Mouse (Mus musculus) CH12.LX (cell line): ENCODE data around the gene Fez2. TPM values are rescaled to one million over a fixed set of nuclear protein-coding genes. Genes with fewer than 3 reads are reported as not detected.
A peak's percentile ranks its signal among the peaks of the same experiment; 100 is the strongest.

ENCODE experiments used
- DNase-seq: peaks from one replicate; pipeline ENCODE4 v3.0.0-alpha.2; 2013; ENCODE audit errors: extremely low read depth
- H3K27ac ChIP-seq: 2 replicates; pipeline ENCODE4 v1.5.1; 2012; ENCODE audit warnings: low read depth, mild to moderate bottlenecking, control low read depth, moderate library complexity; ENCODE audit not compliant: insufficient read depth
- H3K27me3 ChIP-seq: replicated peaks from 2 replicates; pipeline ENCODE3; 2012; ENCODE audit warnings: inconsistent platforms
- H3K36me3 ChIP-seq, 2 experiments: replicated peaks in 1 of 2; 2 replicates each; pipeline versions ENCODE3 to v1.6.1; 2012; ENCODE audit warnings: inconsistent platforms in 1 of 2, low read length in 1 of 2, mild to moderate bottlenecking in 1 of 2, mixed read lengths in 1 of 2, moderate library complexity in 1 of 2; ENCODE audit not compliant: control insufficient read depth in 1 of 2, insufficient read depth in 1 of 2
- H3K4me1 ChIP-seq, 2 experiments: 2 replicates each; pipeline ENCODE4 v1.6.1; 2012; ENCODE audit warnings: inconsistent platforms in 1 of 2, moderate library complexity in 1 of 2; ENCODE audit not compliant: insufficient read depth in 2 of 2, control insufficient read depth in 1 of 2
- H3K4me2 ChIP-seq: 2 replicates; pipeline ENCODE4 v1.6.1; 2012; ENCODE audit warnings: low read depth, mild to moderate bottlenecking, control low read depth; ENCODE audit not compliant: poor library complexity, insufficient read depth, severe bottlenecking
- H3K4me3 ChIP-seq, 3 experiments: fragments of 150-350 bp in 1 of 3; sonication (generic) in 1 of 3; replicated peaks in 1 of 3; 2 replicates each; pipeline versions ENCODE3 to v1.5.1; 2011 to 2012; ENCODE audit warnings: low read depth in 2 of 3, low read length in 2 of 3, mild to moderate bottlenecking in 2 of 3, moderate library complexity in 2 of 3, control low read depth in 1 of 3, improper control_type of control experiment in 1 of 3, inconsistent platforms in 1 of 3, mixed read lengths in 1 of 3; ENCODE audit not compliant: poor library complexity in 1 of 3
- H3K79me2 ChIP-seq: replicated peaks from 2 replicates; pipeline ENCODE4 v1.6.1; 2012; ENCODE audit warnings: mild to moderate bottlenecking, moderate library complexity; ENCODE audit not compliant: control insufficient read depth, poor library complexity, insufficient read depth, severe bottlenecking; ENCODE audit errors: extremely low read depth
- H3K9ac ChIP-seq: 2 replicates; pipeline ENCODE4 v1.6.1; 2012; ENCODE audit warnings: low read depth, mild to moderate bottlenecking, control low read depth, moderate library complexity; ENCODE audit not compliant: insufficient read depth
- H3K9me3 ChIP-seq: replicated peaks from 2 replicates; pipeline ENCODE3; 2012; ENCODE audit warnings: low read length, inconsistent platforms, mixed read lengths
- BHLHE40 ChIP-seq: IDR thresholded peaks from 2 replicates; pipeline ENCODE4 v1.6.1; 2011; ENCODE audit warnings: mild to moderate bottlenecking, low read depth, low read length, improper control_type of control experiment
- CHD2 ChIP-seq: IDR thresholded peaks from 2 replicates; pipeline ENCODE4 v1.6.1; 2011; ENCODE audit warnings: low read length, improper control_type of control experiment
- CTCF ChIP-seq, 2 experiments: IDR thresholded peaks in 1 of 2; conservative IDR thresholded peaks in 1 of 2; 2 replicates each; pipeline ENCODE4 v1.5.1; 2011 to 2012; ENCODE audit warnings: low read depth in 2 of 2, low read length in 2 of 2, improper control_type of control experiment in 1 of 2, inconsistent platforms in 1 of 2, mild to moderate bottlenecking in 1 of 2, moderate library complexity in 1 of 2
- IRF4 ChIP-seq: IDR thresholded peaks from 2 replicates; pipeline ENCODE4 v1.6.1; 2014; ENCODE audit warnings: low read depth, mild to moderate bottlenecking, inconsistent platforms, low read length, improper control_type of control experiment
- MAFK ChIP-seq: IDR thresholded peaks from 2 replicates; pipeline ENCODE4 v1.6.1; 2011; ENCODE audit warnings: low read length, improper control_type of control experiment; ENCODE audit not compliant: insufficient replicate concordance
- MEF2A ChIP-seq: IDR thresholded peaks from 2 replicates; pipeline ENCODE4 v1.6.1; 2014; ENCODE audit warnings: low read depth, mild to moderate bottlenecking, inconsistent platforms, low read length, improper control_type of control experiment, borderline replicate concordance
- MXI1 ChIP-seq: IDR thresholded peaks from 2 replicates; pipeline ENCODE4 v1.6.1; 2011; ENCODE audit warnings: mild to moderate bottlenecking, low read depth, low read length, improper control_type of control experiment
- MYC ChIP-seq: IDR thresholded peaks from 2 replicates; pipeline ENCODE4 v1.6.1; 2011; ENCODE audit warnings: low read depth, mild to moderate bottlenecking, improper control_type of control experiment, low read length
- NELFE ChIP-seq: IDR thresholded peaks from 2 replicates; pipeline ENCODE4 v1.6.1; 2011; ENCODE audit warnings: low read depth, low read length, improper control_type of control experiment
- POLR2A ChIP-seq: IDR thresholded peaks from 2 replicates; pipeline ENCODE4 v1.6.1; 2011; ENCODE audit warnings: low read depth, mild to moderate bottlenecking, improper control_type of control experiment, low read length
- RAD21 ChIP-seq: IDR thresholded peaks from 2 replicates; pipeline ENCODE4 v1.6.1; 2011; ENCODE audit warnings: low read depth, mild to moderate bottlenecking, low read length, improper control_type of control experiment, moderate library complexity
- SIN3A ChIP-seq: IDR thresholded peaks from 2 replicates; pipeline ENCODE4 v1.6.1; 2012; ENCODE audit warnings: low read length, improper control_type of control experiment, inconsistent platforms
- TCF12 ChIP-seq: IDR thresholded peaks from 2 replicates; pipeline ENCODE4 v1.6.1; 2014; ENCODE audit warnings: low read depth, mild to moderate bottlenecking, inconsistent platforms, low read length, improper control_type of control experiment
- UBTF ChIP-seq: IDR thresholded peaks from 2 replicates; pipeline ENCODE4 v1.6.1; 2012; ENCODE audit warnings: low read depth, mild to moderate bottlenecking, inconsistent platforms, low read length, improper control_type of control experiment, moderate library complexity
- ZKSCAN1 ChIP-seq: IDR thresholded peaks from 2 replicates; pipeline ENCODE4 v1.6.1; 2012; ENCODE audit warnings: low read depth, inconsistent platforms, low read length, improper control_type of control experiment, borderline replicate concordance
- ZNF384 ChIP-seq: IDR thresholded peaks from 2 replicates; pipeline ENCODE4 v1.6.1; 2012; ENCODE audit warnings: low read depth, low read length, improper control_type of control experiment, inconsistent platforms
- dilution Hi-C: fragments of 300-500 bp; cut with MboI; formaldehyde crosslinking; loops from 2 replicates; pipeline ENCODE4 v1.14.3; 2020; ENCODE audit warnings: low sequenced_read_pairs; ENCODE audit not compliant: extremely low pct_unique_long_range_greater_than_20kb, extremely low pct_ligation_motif_present
- in situ Hi-C: fragments of 300-500 bp; cut with MboI; formaldehyde crosslinking; loops from 3 replicates; pipeline ENCODE4 v1.14.3; 2019; ENCODE audit warnings: low sequenced_read_pairs, low pct_ligation_motif_present, low pct_unique_long_range_greater_than_20kb, mixed read lengths
- polyA plus RNA-seq: library from polyadenylated mRNA; unstranded; fragments of >175 nt; gene quantifications from 2 replicates; pipeline ENCODE4 v1.2.1, GENCODE M21; 2012; ENCODE audit warnings: low read depth; ENCODE audit not compliant: insufficient read length
- total RNA-seq, 2 experiments: library from RNA; depleted of rRNA; stranded (reverse); fragments of 300-350 nt in 1 of 2; fragments of >200 nt in 1 of 2; gene quantifications; 2 replicates each; pipeline ENCODE4 v1.2.3; 2012 to 2014

The Fez2 gene
- total and polyA plus RNA-seq, 3 experiments, result 13.5 to 18.7 (median 14.2) TPM

DNA sequence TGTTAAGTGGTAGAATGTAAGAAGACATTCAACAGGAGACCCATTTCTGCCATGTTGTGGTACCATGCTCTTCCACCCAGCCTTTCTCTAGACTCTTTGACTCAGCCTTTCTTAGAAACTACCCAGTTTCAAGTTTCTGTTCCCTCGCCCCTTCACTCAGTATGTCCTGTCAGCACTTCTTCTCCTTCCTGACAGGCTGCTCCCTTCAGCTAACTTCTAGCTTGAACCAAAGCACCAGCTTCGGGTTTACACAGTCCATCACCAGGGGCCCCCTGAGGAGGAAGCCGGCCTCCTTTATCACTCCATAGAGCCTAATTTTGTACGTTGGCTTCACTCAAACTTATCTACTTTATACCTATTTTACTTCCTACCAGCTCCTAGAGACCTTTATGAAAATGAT lies 1.3 kb upstream of the Fez2 start:
- Histone ChIP-seq H3K27me3 (no peaks in the 10 kb centered on the region), H3K9me3 (no peaks in the 10 kb centered on the region), H3K4me2 (no peak overlapping the region), H3K4me1 (peaks cover 9 to 31% of the 10 kb centered on the region in 2 experiments), H3K27ac (no peak overlapping the region), H3K36me3 (no peaks in the 10 kb centered on the region), H3K4me3 (no peak overlapping the region), H3K9ac (no peak overlapping the region), H3K79me2 (peaks cover 3% of the 10 kb centered on the region; the same call in 1 of the 2 replicates)
- DNase-seq, result no peak
- dilution Hi-C loops (no loop called here), in situ Hi-C loops (no loop called here)
- TF ChIP-seq MAFK (peak; percentile 72), RAD21 (no peak), MYC (0 out of 2 replicates have a peak, but pooled peaks have one; percentile 36), UBTF (no peak)

- Histone ChIP-seq H3K9me3 (no peaks in the 10 kb centered on the region), H3K4me3 (no peak overlapping the region), H3K79me2 (peaks cover 3% of the 10 kb centered on the region; the same call in 1 of the 2 replicates)
- DNase-seq, result no peak
- dilution Hi-C loops, result no loop called here
- TF ChIP-seq MEF2A (no peak), SIN3A (no peak), CTCF (conservative IDR thresholded peaks at IDR 0.05 in 1 of 2, IDR thresholded peaks at IDR 0.05 in 1 of 2; ENCODE audit: low read depth in 2 of 2, low read length in 2 of 2) (no peak)
- TF ChIP-seq, all 38 proteins: peak for 0
- peaks cover 9 to 37% of the 10 kb centered on the region in 2 experiments for H3K4me1 ChIP-seq
- H3K27me3 ChIP-seq, result no peaks in the 10 kb centered on the region
- H3K27ac ChIP-seq, result no peak overlapping the region
- in situ Hi-C loops, result no loop called here
- no peak overlapping the region for H3K9ac ChIP-seq
- H3K36me3 ChIP-seq, result peaks cover 3 to 24% of the 10 kb centered on the region in 2 experiments
- H3K4me2 ChIP-seq, result peak overlapping the region; percentile 81
These were observed 2.7 kb downstream of the Fez2 start for GRCm38 (mm10) chr17:78415255-78415654.

- dilution Hi-C loops, result no loop called here
- Histone ChIP-seq H3K4me1 (peaks cover 0 to 13% of the 10 kb centered on the region in 2 experiments; a peak in 1 of 4 replicates), H3K27me3 (no peaks in the 10 kb centered on the region), H3K4me3 (no peak overlapping the region), H3K9me3 (no peaks in the 10 kb centered on the region)
- TF ChIP-seq CTCF (conservative IDR thresholded peaks at IDR 0.05 in 1 of 2, IDR thresholded peaks at IDR 0.05 in 1 of 2; ENCODE audit: low read depth in 2 of 2, low read length in 2 of 2) (no peak), MXI1 (no peak), CHD2 (no peak), IRF4 (no peak), ZNF384 (no peak), POLR2A (no peak), ZKSCAN1 (no peak), TCF12 (no peak), MAFK (no peak), NELFE (no peak), BHLHE40 (no peak)
- TF ChIP-seq, all 38 proteins: peak for 0
- in situ Hi-C loops, result no loop called here
- H3K36me3 ChIP-seq, result peaks cover 13 to 57% of the 10 kb centered on the region in 2 experiments
- no peaks in the 10 kb centered on the region for H3K79me2 ChIP-seq
- no peak overlapping the region for H3K4me2 ChIP-seq
- no peak overlapping the region for H3K9ac ChIP-seq
- no peak overlapping the region for H3K27ac ChIP-seq
- DNase-seq, result no peak
These were observed 8.1 kb downstream of the Fez2 start for GRCm38 (mm10) chr17:78409900-78410299.
